Mouse (Mus musculus) bone marrow macrophage, adult 2 months (primary cell): Measurements from ENCODE around the gene Ube2t.

Source experiments
- CTCF ChIP-seq: IDR thresholded peaks from 2 replicates; pipeline ENCODE4 v1.5.1; 2012; ENCODE audit warnings: low read depth, mild to moderate bottlenecking, low read length, moderate library complexity
- POLR2A ChIP-seq: IDR thresholded peaks from 2 replicates; pipeline ENCODE4 v1.6.1; 2012; ENCODE audit warnings: mild to moderate bottlenecking, low read depth, low read length, borderline replicate concordance

DNA sequence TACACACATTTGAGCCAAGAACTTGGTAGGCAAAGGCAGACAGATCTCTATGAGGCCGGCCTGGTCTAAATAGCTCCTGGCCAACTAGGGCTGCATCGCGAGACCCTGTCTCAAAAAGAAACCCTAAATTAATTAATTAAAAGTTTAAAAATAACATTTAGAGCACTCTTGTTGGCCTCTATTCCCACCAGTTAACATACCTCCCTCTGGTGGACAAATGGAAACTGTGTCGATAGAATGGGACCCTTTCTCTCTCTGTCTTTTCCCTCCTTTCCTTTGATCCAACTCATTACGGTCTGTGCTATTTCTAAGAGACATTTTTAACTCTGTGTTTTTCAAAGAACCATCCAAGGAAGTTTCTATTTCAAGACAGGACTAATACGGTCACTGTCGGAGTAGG, 1.7 kb upstream of the Ube2t start:
- TF ChIP-seq CTCF (no peak), POLR2A (no peak)
